Mouse (Mus musculus): ENCODE measurements at regions not wholly inside any gene's neighbourhood (a gene's known extent, or its start where the extent isn't known, plus 50 kb on each side); places are given as distances from the start of the nearest gene placed in this dataset.

GRCm38 (mm10) chr11:45178036-45178435, 560.9 kb downstream of the Ebf1 start:
- TF ChIP-seq POLR2AphosphoS2 (IDR thresholded peaks at IDR 0.05; ENCODE audit: insufficient read length, low read depth) (no peak), MAX (IDR thresholded peaks at IDR 0.05; ENCODE audit: low read depth) (no peak), TCF12 (IDR thresholded peaks at IDR 0.05; ENCODE audit: insufficient read depth, poor library complexity, severe bottlenecking) (no peak), REST (IDR thresholded peaks at IDR 0.05; ENCODE audit: insufficient read depth, insufficient read length) (no peak), E2F4 (IDR thresholded peaks at IDR 0.05; ENCODE audit: insufficient read depth) (no peak), TCF3 (IDR thresholded peaks at IDR 0.05; ENCODE audit: insufficient read length, low read depth) (no peak), MYOD1 (IDR thresholded peaks at IDR 0.05; ENCODE audit: control insufficient read depth in 1 of 3, insufficient read length in 2 of 3, low read depth in 2 of 3) (no peak), CEBPB (IDR thresholded peaks at IDR 0.05; ENCODE audit: insufficient read depth, poor library complexity, severe bottlenecking) (no peak), MYOG (IDR thresholded peaks at IDR 0.05; ENCODE audit: control insufficient read depth in 1 of 3, insufficient read depth in 1 of 3, insufficient read length in 2 of 3, low read depth in 2 of 3) (no peak), USF1 (IDR thresholded peaks at IDR 0.05; ENCODE audit: low read depth) (no peak), SRF (IDR thresholded peaks at IDR 0.05; ENCODE audit: control insufficient read depth, insufficient read length, low read depth) (no peak), POLR2A (IDR thresholded peaks at IDR 0.05; ENCODE audit: insufficient read length, low read depth) (no peak)
- H3K79me2 ChIP-seq (ENCODE audit: control insufficient read depth, insufficient read depth): no peaks in the 10 kb centered on the region

GRCm38 (mm10) chr11:45179019-45179418, 561.9 kb downstream of the Ebf1 start:
- H3K36me3 ChIP-seq (ENCODE audit: control insufficient read depth, insufficient read depth): no peaks in the 10 kb centered on the region

More at GRCm38 (mm10) chr11:45178036-45178435, 560.9 kb downstream of the Ebf1 start:
- no peaks in the 10 kb centered on the region for H3K27me3 ChIP-seq (ENCODE audit: control insufficient read depth, insufficient read depth, insufficient read length)
- no peak overlapping the region for H3K4me2 ChIP-seq (ENCODE audit: low read depth)
- H3K36me3 ChIP-seq (ENCODE audit: control insufficient read depth, insufficient read depth): no peaks in the 10 kb centered on the region
- H3K4me3 ChIP-seq: no peak overlapping the region
- no peak overlapping the region for H3ac ChIP-seq (ENCODE audit: control insufficient read depth, insufficient read length)

GRCm38 (mm10) chr11:45190601-45191370, 573.7 kb downstream of the Ebf1 start:
- Histone ChIP-seq H3ac (ENCODE audit: control insufficient read depth, insufficient read length) (no peak overlapping the region), H3K4me3 (no peak overlapping the region), H3K36me3 (ENCODE audit: control insufficient read depth, insufficient read depth) (no peaks in the 10 kb centered on the region), H3K27me3 (ENCODE audit: control insufficient read depth, insufficient read depth, insufficient read length) (no peaks in the 10 kb centered on the region), H3K4me2 (ENCODE audit: low read depth) (no peak overlapping the region), H3K79me2 (ENCODE audit: control insufficient read depth, insufficient read depth) (no peaks in the 10 kb centered on the region)
- no peak for TF ChIP-seq CEBPB (IDR thresholded peaks at IDR 0.05; ENCODE audit: insufficient read depth, poor library complexity, severe bottlenecking)
- TF ChIP-seq SRF (IDR thresholded peaks at IDR 0.05; ENCODE audit: control insufficient read depth, insufficient read length, low read depth): no peak
- no peak for TF ChIP-seq MYOG (IDR thresholded peaks at IDR 0.05; ENCODE audit: control insufficient read depth in 1 of 3, insufficient read depth in 1 of 3, insufficient read length in 2 of 3, low read depth in 2 of 3)
- TF ChIP-seq E2F4 (IDR thresholded peaks at IDR 0.05; ENCODE audit: insufficient read depth): no peak
- no peak for TF ChIP-seq TCF3 (IDR thresholded peaks at IDR 0.05; ENCODE audit: insufficient read length, low read depth)
- no peak for TF ChIP-seq POLR2A (IDR thresholded peaks at IDR 0.05; ENCODE audit: insufficient read length, low read depth)
- TF ChIP-seq USF1 (IDR thresholded peaks at IDR 0.05; ENCODE audit: low read depth): no peak
- TF ChIP-seq REST (IDR thresholded peaks at IDR 0.05; ENCODE audit: insufficient read depth, insufficient read length): no peak
- TF ChIP-seq TCF12 (IDR thresholded peaks at IDR 0.05; ENCODE audit: insufficient read depth, poor library complexity, severe bottlenecking): no peak
- no peak for TF ChIP-seq MYOD1 (IDR thresholded peaks at IDR 0.05; ENCODE audit: control insufficient read depth in 1 of 3, insufficient read length in 2 of 3, low read depth in 2 of 3)
- no peak for TF ChIP-seq POLR2AphosphoS2 (IDR thresholded peaks at IDR 0.05; ENCODE audit: insufficient read length, low read depth)
- TF ChIP-seq MAX (IDR thresholded peaks at IDR 0.05; ENCODE audit: low read depth): no peak

More at GRCm38 (mm10) chr11:45179019-45179418, 561.9 kb downstream of the Ebf1 start:
- Histone ChIP-seq H3K27me3 (ENCODE audit: control insufficient read depth, insufficient read depth, insufficient read length) (no peaks in the 10 kb centered on the region), H3K4me3 (no peak overlapping the region), H3ac (ENCODE audit: control insufficient read depth, insufficient read length) (no peak overlapping the region), H3K4me2 (ENCODE audit: low read depth) (no peak overlapping the region), H3K79me2 (ENCODE audit: control insufficient read depth, insufficient read depth) (no peaks in the 10 kb centered on the region)
- TF ChIP-seq CEBPB (IDR thresholded peaks at IDR 0.05; ENCODE audit: insufficient read depth, poor library complexity, severe bottlenecking) (no peak), TCF12 (IDR thresholded peaks at IDR 0.05; ENCODE audit: insufficient read depth, poor library complexity, severe bottlenecking) (no peak), SRF (IDR thresholded peaks at IDR 0.05; ENCODE audit: control insufficient read depth, insufficient read length, low read depth) (no peak), POLR2AphosphoS2 (IDR thresholded peaks at IDR 0.05; ENCODE audit: insufficient read length, low read depth) (no peak), MAX (IDR thresholded peaks at IDR 0.05; ENCODE audit: low read depth) (no peak), E2F4 (IDR thresholded peaks at IDR 0.05; ENCODE audit: insufficient read depth) (no peak), USF1 (IDR thresholded peaks at IDR 0.05; ENCODE audit: low read depth) (no peak), POLR2A (IDR thresholded peaks at IDR 0.05; ENCODE audit: insufficient read length, low read depth) (no peak), TCF3 (IDR thresholded peaks at IDR 0.05; ENCODE audit: insufficient read length, low read depth) (no peak), REST (IDR thresholded peaks at IDR 0.05; ENCODE audit: insufficient read depth, insufficient read length) (no peak), MYOD1 (IDR thresholded peaks at IDR 0.05; ENCODE audit: control insufficient read depth in 1 of 3, insufficient read length in 2 of 3, low read depth in 2 of 3) (no peak), MYOG (IDR thresholded peaks at IDR 0.05; ENCODE audit: control insufficient read depth in 1 of 3, insufficient read depth in 1 of 3, insufficient read length in 2 of 3, low read depth in 2 of 3) (no peak)

GRCm38 (mm10) chr11:45191392-45192189, 574.5 kb downstream of the Ebf1 start:
- H3K36me3 ChIP-seq (ENCODE audit: control insufficient read depth, insufficient read depth): no peaks in the 10 kb centered on the region
- no peaks in the 10 kb centered on the region for H3K79me2 ChIP-seq (ENCODE audit: control insufficient read depth, insufficient read depth)
- no peak overlapping the region for H3ac ChIP-seq (ENCODE audit: control insufficient read depth, insufficient read length)
- no peak overlapping the region for H3K4me3 ChIP-seq
- no peak overlapping the region for H3K4me2 ChIP-seq (ENCODE audit: low read depth)
- TF ChIP-seq POLR2A (IDR thresholded peaks at IDR 0.05; ENCODE audit: insufficient read length, low read depth) (no peak), TCF12 (IDR thresholded peaks at IDR 0.05; ENCODE audit: insufficient read depth, poor library complexity, severe bottlenecking) (no peak), E2F4 (IDR thresholded peaks at IDR 0.05; ENCODE audit: insufficient read depth) (no peak), MYOG (IDR thresholded peaks at IDR 0.05; ENCODE audit: control insufficient read depth in 1 of 3, insufficient read depth in 1 of 3, insufficient read length in 2 of 3, low read depth in 2 of 3) (no peak), MYOD1 (IDR thresholded peaks at IDR 0.05; ENCODE audit: control insufficient read depth in 1 of 3, insufficient read length in 2 of 3, low read depth in 2 of 3) (no peak), POLR2AphosphoS2 (IDR thresholded peaks at IDR 0.05; ENCODE audit: insufficient read length, low read depth) (no peak), CEBPB (IDR thresholded peaks at IDR 0.05; ENCODE audit: insufficient read depth, poor library complexity, severe bottlenecking) (no peak), USF1 (IDR thresholded peaks at IDR 0.05; ENCODE audit: low read depth) (no peak), REST (IDR thresholded peaks at IDR 0.05; ENCODE audit: insufficient read depth, insufficient read length) (no peak), MAX (IDR thresholded peaks at IDR 0.05; ENCODE audit: low read depth) (no peak), SRF (IDR thresholded peaks at IDR 0.05; ENCODE audit: control insufficient read depth, insufficient read length, low read depth) (no peak), TCF3 (IDR thresholded peaks at IDR 0.05; ENCODE audit: insufficient read length, low read depth) (no peak)
- H3K27me3 ChIP-seq (ENCODE audit: control insufficient read depth, insufficient read depth, insufficient read length): no peaks in the 10 kb centered on the region
